Mouse (Mus musculus) kidney, adult 2 months (tissue): ENCODE measurements around the gene Ogfr.

Source experiments
- CTCF ChIP-seq: fragments of 200-500 bp; conservative IDR thresholded peaks from 2 replicates; pipeline ENCODE4 v1.5.1; 2011; ENCODE audit warnings: low read depth, mild to moderate bottlenecking, control low read depth, low read length, moderate library complexity, mixed read lengths; ENCODE audit not compliant: insufficient read depth, insufficient read length
- POLR2A ChIP-seq: fragments of 200-500 bp; IDR thresholded peaks from one replicate; pipeline ENCODE4 v1.6.1; 2011; ENCODE audit warnings: low read depth, low read length, control low read depth

GRCm38 (mm10) chr2:180610283-180610682 lies 21.2 kb downstream of the Ogfr start:
- TF ChIP-seq POLR2A = no peak
- no peak for TF ChIP-seq CTCF
